In genomic region chr4:109245016-109245620, GRCm38 (mm10) we compare ENCODE assay signal across 25 mouse cellular contexts. TPM values are rescaled to one million over a fixed set of nuclear protein-coding genes. Genes with fewer than 3 reads are reported as not detected.
DNase-seq lines count a peak whose midpoint lies in the region; ATAC-seq and TF ChIP-seq lines count a peak whose summit lies in the region.
"Had no signal": no experiment of that assay in that cellular context is flagged by ENCODE, and none has a peak within 500 bp of the region (broad histone marks: within the 10 kb centered on the region; RNA-seq: fewer than 3 reads in every experiment).

No protein-coding gene starts in this region.

- no peaks in the 10 kb centered on the region for H3K36me3 ChIP-seq in heart, embryonic 10.5 days
- H3K36me3 ChIP-seq in lung, postnatal 0 days (ENCODE audit: insufficient read depth, low read length), result no peaks in the 10 kb centered on the region
- no peaks in the 10 kb centered on the region for H3K36me3 ChIP-seq in testis, adult 2 months (ENCODE audit: control insufficient read depth, insufficient read depth, low read length)
- H3K36me3 ChIP-seq: embryonic facial prominence, embryonic 10.5 days; embryonic facial prominence, embryonic 12.5 days; forebrain, embryonic 15.5 days; G1E had no signal

- TF ChIP-seq EP300 in lung, postnatal 0 days (IDR thresholded peaks at IDR 0.05), result no peak

- H3K4me1 ChIP-seq in heart, embryonic 10.5 days, result no peaks in the 10 kb centered on the region; the same call in 1 of the 2 replicates
- H3K4me1 ChIP-seq in lung, postnatal 0 days (ENCODE audit: insufficient read depth, low read depth, low read length), result no peaks in the 10 kb centered on the region
- no peaks in the 10 kb centered on the region; the same call in none of the 2 replicates for H3K4me1 ChIP-seq in testis, adult 2 months (ENCODE audit: control insufficient read depth, insufficient read depth, low read length)
- H3K4me1 ChIP-seq in brown adipose tissue, adult 24 weeks (ENCODE audit: control insufficient read depth, insufficient read depth, insufficient read length, low read length), result no peaks in the 10 kb centered on the region
- H3K4me1 ChIP-seq: embryonic facial prominence, embryonic 12.5 days had no signal

- no peaks in the 10 kb centered on the region for H3K9me3 ChIP-seq in heart, embryonic 10.5 days
- no peaks in the 10 kb centered on the region for H3K9me3 ChIP-seq in lung, postnatal 0 days (ENCODE audit: low read length)
- H3K9me3 ChIP-seq: embryonic facial prominence, embryonic 10.5 days; embryonic facial prominence, embryonic 12.5 days; forebrain, embryonic 13.5 days; forebrain, embryonic 15.5 days; G1E had no signal

- peak; percentile 23 to 52 for DNase-seq in heart, adult 18-20 months
- no peak for DNase-seq in heart, embryonic 10.5 days (ENCODE audit: low spot score)
- DNase-seq in lung, postnatal 0 days (ENCODE audit: low spot score), result peak; percentile 26
- no peak for DNase-seq in lung, postnatal 4 days
- no peak for DNase-seq in testis, postnatal 14 days (ENCODE audit: low spot score)
- DNase-seq: adrenal gland, adult 2 months; adrenal gland, postnatal 10 days; adrenal gland, postnatal 25 days; cerebellum, adult 11-12 months; cerebellum, adult 2 months; cerebellum, adult 9-10 months; cerebellum, postnatal 10 days; cerebellum, postnatal 25 days; forebrain, postnatal 0 days had no signal

- H3K27ac ChIP-seq in heart, embryonic 10.5 days, result no peak overlapping the region
- no peak overlapping the region for H3K27ac ChIP-seq in lung, postnatal 0 days (ENCODE audit: low read length)
- peak overlapping the region; percentile 80 for H3K27ac ChIP-seq in testis, adult 2 months (ENCODE audit: control insufficient read depth, insufficient read depth, low read depth, low read length)
- peak overlapping the region; percentile 17; the same call in 1 of the 2 replicates for H3K27ac ChIP-seq in brown adipose tissue, adult 24 weeks (replicated peaks; ENCODE audit: low read depth, low read length)
- H3K27ac ChIP-seq: embryonic facial prominence, embryonic 10.5 days; embryonic facial prominence, embryonic 12.5 days; forebrain, embryonic 13.5 days; forebrain, embryonic 15.5 days had no signal

- peak; percentile 28 for ATAC-seq in lung, postnatal 0 days
- ATAC-seq in CD4-positive, CD25-positive, alpha-beta regulatory T cell, adult 4 months, result no peak
- ATAC-seq: activated CD4-positive, CD25-positive, alpha-beta regulatory T cell, adult 4 months; forebrain, embryonic 13.5 days; forebrain, embryonic 15.5 days; forebrain, postnatal 0 days; Patski had no signal

- WGBS in heart, embryonic 10.5 days, result 73% methylated on average over 6 of the region's 6 CpGs
- 73% methylated on average over 6 of the region's 6 CpGs for WGBS in lung, postnatal 0 days

- TF ChIP-seq CTCF in lung, postnatal 0 days (IDR thresholded peaks at IDR 0.05), result no peak
- no peak for TF ChIP-seq CTCF in testis, adult 2 months (IDR thresholded peaks at IDR 0.05; ENCODE audit: control insufficient read depth, insufficient read depth, insufficient replicate concordance, low read depth, low read length)

- TF ChIP-seq POLR2A in testis, adult 2 months (IDR thresholded peaks at IDR 0.05; ENCODE audit: control insufficient read depth, low read depth, low read length), result no peak

- H3K9ac ChIP-seq in lung, postnatal 0 days (replicated peaks; ENCODE audit: low read depth), result no peak overlapping the region
- H3K9ac ChIP-seq: embryonic facial prominence, embryonic 12.5 days; forebrain, embryonic 13.5 days; forebrain, embryonic 15.5 days; forebrain, postnatal 0 days had no signal

- H3K27me3 ChIP-seq in heart, embryonic 10.5 days (ENCODE audit: insufficient read depth, poor library complexity, severe bottlenecking), result no peaks in the 10 kb centered on the region
- H3K27me3 ChIP-seq in lung, postnatal 0 days (replicated peaks; ENCODE audit: insufficient read depth, low read length), result no peaks in the 10 kb centered on the region
- H3K27me3 ChIP-seq in testis, adult 2 months (ENCODE audit: control insufficient read depth, insufficient read depth, low read length), result no peaks in the 10 kb centered on the region
- H3K27me3 ChIP-seq: embryonic facial prominence, embryonic 12.5 days; forebrain, embryonic 13.5 days; forebrain, embryonic 15.5 days; Patski had no signal

- H3K4me2 ChIP-seq in lung, postnatal 0 days (replicated peaks; ENCODE audit: low read depth, low read length), result no peak overlapping the region
- H3K4me2 ChIP-seq: embryonic facial prominence, embryonic 12.5 days; forebrain, embryonic 13.5 days; forebrain, embryonic 15.5 days had no signal

- H3K4me3 ChIP-seq in heart, embryonic 10.5 days, result no peak overlapping the region
- H3K4me3 ChIP-seq in lung, postnatal 0 days (ENCODE audit: low read depth, low read length), result no peak overlapping the region
- no peak overlapping the region for H3K4me3 ChIP-seq in testis, adult 2 months (ENCODE audit: control insufficient read depth, low read depth, low read length)
- H3K4me3 ChIP-seq in brown adipose tissue, adult 24 weeks (ENCODE audit: insufficient read depth, low read depth, low read length), result no peak overlapping the region
- H3K4me3 ChIP-seq: embryonic facial prominence, embryonic 10.5 days; embryonic facial prominence, embryonic 12.5 days; forebrain, embryonic 13.5 days; forebrain, embryonic 15.5 days had no signal

RNA-seq across cellular contexts. Expression of gene Calr4, which starts 10.8 kb away (rescaled TPM):
- total RNA-seq in heart, adult 18-20 months (2021), result not detected
- 0.11 and 0.15 TPM in 2 replicates for polyA plus RNA-seq in heart, embryonic 10.5 days (2016; fragmentation: Nextera tagmentation; extraction: Ambion mirVana)
- polyA plus RNA-seq in lung, postnatal 0 days (2015; fragmentation: Nextera tagmentation; extraction: Ambion mirVana), result 0.27 and 0.32 TPM in 2 replicates
- polyA plus RNA-seq in testis, adult 2 months (2012; rRNA removed), result 1.8 and 2.4 TPM in 2 replicates
- 0.96 TPM in 1 of 2 replicates, not detected in the other for polyA plus RNA-seq in brown adipose tissue, adult 24 weeks (2012; ENCODE audit: insufficient read depth, insufficient read length, missing spikeins)
- polyA plus RNA-seq in CD4-positive, CD25-positive, alpha-beta regulatory T cell, adult 4 months (2017; shearing (Covaris generic)), result not detected
- total RNA-seq: CH12.LX, G1E had no signal
- polyA plus RNA-seq: activated CD4-positive, CD25-positive, alpha-beta regulatory T cell, adult 4 months; adrenal gland, adult 2 months; Patski had no signal

RNA-seq across cellular contexts. Expression of gene Eps15, which starts 35.0 kb away (rescaled TPM):
- 10 to 100 TPM; 45.1 to 49.7 TPM for total RNA-seq in heart, adult 18-20 months (2021)
- 32.6 and 37.3 TPM in 2 replicates for polyA plus RNA-seq in heart, embryonic 10.5 days (2016; fragmentation: Nextera tagmentation; extraction: Ambion mirVana)
- polyA plus RNA-seq in lung, postnatal 0 days (2015; fragmentation: Nextera tagmentation; extraction: Ambion mirVana), result 31.0 and 37.0 TPM in 2 replicates
- polyA plus RNA-seq in testis, adult 2 months (2012; rRNA removed), result 36.4 and 39.4 TPM in 2 replicates
- 35.0 and 38.9 TPM in 2 replicates for polyA plus RNA-seq in brown adipose tissue, adult 24 weeks (2012; ENCODE audit: insufficient read depth, insufficient read length, missing spikeins)
- polyA plus RNA-seq in CD4-positive, CD25-positive, alpha-beta regulatory T cell, adult 4 months (2017; shearing (Covaris generic)), result 10 to 100 TPM; 77.7 to 82.2 TPM

RNA-seq across cellular contexts. Expression of gene Osbpl9, which starts 43.0 kb away (rescaled TPM):
- total RNA-seq in heart, adult 18-20 months (2021), result 100 to 1,000 TPM in 1 of 2 experiments, 10 to 100 TPM in 1; 97.4 to 100 TPM
- polyA plus RNA-seq in heart, embryonic 10.5 days (2016; fragmentation: Nextera tagmentation; extraction: Ambion mirVana), result 41.1 and 43.5 TPM in 2 replicates
- 98.5 and 115 TPM in 2 replicates for polyA plus RNA-seq in lung, postnatal 0 days (2015; fragmentation: Nextera tagmentation; extraction: Ambion mirVana)
- polyA plus RNA-seq in testis, adult 2 months (2012; rRNA removed), result 90.5 and 100 TPM in 2 replicates
- 110 and 120 TPM in 2 replicates for polyA plus RNA-seq in brown adipose tissue, adult 24 weeks (2012; ENCODE audit: insufficient read depth, insufficient read length, missing spikeins)
- 100 to 1,000 TPM in 1 of 2 experiments, 10 to 100 TPM in 1; 99.7 to 109 TPM for polyA plus RNA-seq in CD4-positive, CD25-positive, alpha-beta regulatory T cell, adult 4 months (2017; shearing (Covaris generic))

Comparison
In these comparisons a context has a peak if more than half of its experiments do, and no peak if none do; other contexts are left out.
1. DNase-seq: peak in heart, adult 18-20 months (2 of 2) and lung, postnatal 0 days (single experiment); none in heart, embryonic 10.5 days (single experiment), lung, postnatal 4 days (0 of 2) and testis, postnatal 14 days (single experiment).
2. H3K27ac ChIP-seq: peak in testis, adult 2 months (single experiment) and brown adipose tissue, adult 24 weeks (single experiment); none in heart, embryonic 10.5 days (single experiment) and lung, postnatal 0 days (single experiment).